Mouse (Mus musculus) urinary bladder, adult 18-20 months (tissue): ENCODE data around the gene Iqcf6.

Experiments used
- DNase-seq, 2 experiments: peaks; one replicate each; pipeline ENCODE4 v3.0.0; 2022; ENCODE audit warnings: low spot score in 2 of 2, mixed read lengths in 2 of 2

The Iqcf6 gene

DNA sequence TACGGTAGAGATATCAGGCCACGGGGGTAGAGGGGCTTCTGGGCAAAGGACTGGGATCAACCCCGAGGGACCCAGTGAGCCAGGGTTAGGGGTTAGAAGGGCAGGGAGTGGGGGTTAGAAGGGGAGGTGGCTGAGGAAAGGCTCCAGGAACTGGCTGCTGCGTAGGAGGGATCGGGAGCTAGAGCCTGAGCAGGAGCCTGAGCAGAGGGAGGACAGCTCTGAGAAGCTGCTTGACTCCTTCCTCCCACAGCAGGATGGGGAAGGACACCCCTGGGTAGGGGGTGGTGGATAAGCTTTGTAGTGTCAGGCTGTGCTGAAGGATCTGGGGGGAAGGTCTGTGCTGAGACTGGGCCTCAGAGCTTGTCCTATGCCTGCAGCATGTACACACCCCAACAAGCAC lies 30.4 kb downstream of the Iqcf6 start:
- DNase-seq = no peak

DNA sequence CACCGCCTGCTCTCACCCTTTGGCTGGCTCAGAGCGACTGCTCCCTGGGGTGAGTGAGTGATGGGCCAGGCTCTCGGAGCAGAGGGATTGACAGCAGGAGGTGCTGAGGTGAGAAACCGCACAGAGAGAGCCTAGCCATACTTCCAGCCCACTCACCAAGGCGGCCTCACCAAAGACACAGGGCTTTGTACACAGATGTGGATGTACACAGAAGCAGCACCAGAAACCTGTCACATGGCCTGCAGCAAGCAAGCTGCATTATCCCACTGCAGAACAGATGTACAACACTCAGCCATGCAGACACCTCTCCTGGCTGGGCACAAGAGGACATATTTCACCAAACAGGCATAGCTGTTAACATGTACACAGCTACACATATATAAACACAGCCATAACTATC lies 31.2 kb downstream of the Iqcf6 start:
- no peak for DNase-seq

DNA sequence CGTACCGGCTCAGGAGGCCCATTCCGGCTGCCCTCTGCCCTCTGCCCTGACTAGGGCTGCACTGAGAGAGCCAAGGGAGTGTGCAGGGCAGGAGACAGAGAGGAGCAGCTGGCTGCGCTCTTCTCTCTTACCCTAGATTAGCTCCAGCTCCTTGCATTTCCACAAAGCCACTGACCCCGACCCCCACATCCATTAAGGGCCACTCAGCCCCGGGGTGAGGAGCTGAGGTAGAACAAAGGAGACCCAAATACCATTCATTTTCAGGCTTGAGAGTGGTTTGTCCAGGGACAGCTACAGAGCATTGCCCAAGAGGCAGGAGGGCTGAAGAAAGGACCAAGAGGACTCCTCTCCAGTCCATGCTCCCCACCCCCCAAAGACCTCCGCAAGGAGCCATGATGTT lies 33.1 kb downstream of the Iqcf6 start:
- DNase-seq = no peak

DNA sequence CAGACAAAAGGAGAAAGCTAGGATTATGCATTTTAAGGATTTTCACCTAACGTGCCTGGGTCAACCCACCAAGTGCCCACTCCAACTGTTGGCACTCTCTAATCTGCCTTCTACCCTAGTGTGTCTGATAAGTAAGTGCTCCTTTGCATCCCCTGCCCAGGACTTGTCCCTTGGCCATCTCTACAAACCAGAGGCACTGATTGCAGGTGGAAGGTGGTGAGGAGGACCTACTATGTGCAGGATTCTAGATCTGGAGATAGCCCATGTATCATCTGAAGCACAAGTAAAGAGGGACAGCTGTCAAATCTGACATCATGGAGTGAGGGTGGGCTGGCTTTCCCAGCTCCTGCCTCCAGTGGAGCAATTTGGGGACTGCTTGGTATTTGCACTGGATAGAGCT lies 33.6 kb downstream of the Iqcf6 start:
- no peak for DNase-seq

DNA sequence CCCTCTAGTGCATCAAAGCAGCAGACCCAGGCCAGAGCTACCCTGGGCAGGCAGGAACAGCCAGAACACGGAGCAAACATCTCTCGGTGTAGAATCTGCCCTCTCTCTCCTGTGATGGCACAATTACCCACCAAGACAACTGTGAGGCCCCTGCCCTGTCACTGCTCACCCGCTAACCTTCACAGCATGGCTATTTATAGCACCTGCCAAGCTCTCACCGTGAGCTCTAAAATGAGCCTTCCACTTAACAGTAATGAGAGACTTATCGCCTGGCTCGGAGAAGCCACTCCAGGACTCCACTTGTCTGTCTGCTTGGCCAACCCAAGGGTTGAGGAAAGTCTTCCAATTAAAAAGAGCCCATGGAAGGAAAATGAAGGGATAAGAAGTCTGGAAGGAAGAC lies 36.8 kb downstream of the Iqcf6 start:
- no peak for DNase-seq

DNA sequence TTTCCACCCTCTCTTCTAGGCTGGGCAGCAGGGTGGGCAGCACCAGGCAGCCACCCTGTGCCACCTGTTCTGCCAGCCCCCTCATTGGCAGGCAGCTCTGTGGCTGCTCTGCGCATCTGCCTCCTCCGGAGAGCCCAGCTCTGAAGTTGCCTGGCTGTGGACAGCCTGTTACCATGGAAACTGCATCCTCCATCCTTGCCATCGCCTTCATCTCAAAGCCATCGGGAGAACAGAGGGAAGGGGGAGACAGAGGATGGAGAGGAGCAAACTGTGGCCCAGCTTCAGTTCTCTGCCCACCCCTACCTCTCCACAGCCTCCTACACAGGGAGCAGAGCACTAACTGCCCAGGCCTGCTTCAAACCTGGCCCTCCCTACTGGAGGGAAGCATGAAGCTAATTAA lies 38.1 kb downstream of the Iqcf6 start:
- DNase-seq = no peak

DNA sequence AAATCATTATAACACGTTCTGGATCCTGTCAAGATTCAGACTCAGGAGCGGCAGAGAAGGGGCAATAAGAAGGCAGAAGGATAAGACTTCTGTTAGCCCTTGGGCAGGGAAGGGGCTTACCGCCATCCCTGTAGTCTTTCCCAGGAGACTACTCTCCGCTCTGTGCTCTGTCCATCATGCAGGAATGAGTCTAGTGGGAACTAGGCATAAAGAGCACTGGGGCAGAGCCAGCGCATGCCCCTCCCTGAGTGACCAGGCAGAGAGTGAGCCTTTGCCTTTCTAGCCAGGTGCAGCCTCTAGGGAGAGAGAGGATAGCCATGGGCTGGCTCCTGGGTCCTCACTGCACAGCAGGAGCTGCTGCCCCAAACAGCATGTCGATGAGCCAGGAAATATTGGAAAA lies 38.5 kb downstream of the Iqcf6 start:
- DNase-seq = no peak

DNA sequence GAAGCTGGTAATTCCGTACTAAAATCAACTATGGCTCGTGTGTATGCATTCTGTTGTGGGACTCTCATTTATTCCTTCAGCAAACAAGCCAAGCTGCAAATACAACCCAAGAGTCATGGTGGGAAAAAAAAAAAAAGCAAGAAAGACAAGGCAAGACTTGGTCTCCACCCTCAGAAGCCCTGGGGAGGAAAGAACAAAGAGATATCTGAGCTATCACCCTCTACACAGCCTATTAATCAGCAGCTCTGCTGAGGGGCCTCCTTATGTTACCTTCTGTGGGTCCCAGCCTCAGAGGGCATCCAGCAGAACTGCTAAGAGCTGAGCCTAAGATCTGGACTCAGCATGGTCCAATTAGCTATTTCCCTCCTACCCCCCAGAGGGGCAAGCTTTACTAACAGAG lies 47.5 kb downstream of the Iqcf6 start:
- DNase-seq = no peak

DNA sequence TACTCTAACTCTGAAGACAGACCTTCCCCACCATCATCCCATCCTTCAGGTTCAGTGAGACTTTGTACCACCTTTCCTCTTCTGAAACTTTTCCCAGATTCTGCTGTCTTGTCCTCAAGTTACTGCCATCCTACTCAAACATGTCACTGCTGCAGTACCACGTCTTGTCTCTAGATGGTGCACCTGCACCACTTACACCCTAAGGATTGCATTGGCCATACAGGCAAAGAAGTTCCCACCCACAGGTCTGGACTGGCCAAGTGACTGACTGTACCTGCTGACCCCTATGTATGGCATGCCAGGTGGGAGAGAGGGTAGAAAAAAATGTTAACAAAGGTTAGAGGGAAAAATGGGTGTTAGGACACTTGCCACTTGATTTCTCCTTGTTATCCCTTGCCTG lies 49.1 kb downstream of the Iqcf6 start:
- peak; percentile 62 to 72 for DNase-seq

DNA sequence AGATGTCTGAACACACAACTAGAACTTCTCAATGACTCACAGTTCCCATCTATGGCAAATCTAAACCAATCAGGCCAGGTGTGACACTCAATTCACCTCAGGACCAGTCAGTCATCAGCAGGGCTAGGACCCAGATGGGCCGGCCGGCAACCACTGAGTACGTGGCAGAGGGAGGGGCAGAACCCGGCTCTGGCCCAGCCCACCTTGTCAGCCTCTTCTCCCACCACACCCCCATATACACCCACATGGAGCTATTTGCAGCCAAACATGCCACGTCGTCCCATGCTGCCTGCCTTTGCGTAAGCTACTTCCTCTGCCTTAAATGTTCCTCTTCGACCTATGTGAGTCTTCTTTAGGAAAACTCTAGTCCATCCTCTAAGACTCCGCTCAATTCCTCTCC lies 49.6 kb downstream of the Iqcf6 start:
- DNase-seq = no peak

DNA sequence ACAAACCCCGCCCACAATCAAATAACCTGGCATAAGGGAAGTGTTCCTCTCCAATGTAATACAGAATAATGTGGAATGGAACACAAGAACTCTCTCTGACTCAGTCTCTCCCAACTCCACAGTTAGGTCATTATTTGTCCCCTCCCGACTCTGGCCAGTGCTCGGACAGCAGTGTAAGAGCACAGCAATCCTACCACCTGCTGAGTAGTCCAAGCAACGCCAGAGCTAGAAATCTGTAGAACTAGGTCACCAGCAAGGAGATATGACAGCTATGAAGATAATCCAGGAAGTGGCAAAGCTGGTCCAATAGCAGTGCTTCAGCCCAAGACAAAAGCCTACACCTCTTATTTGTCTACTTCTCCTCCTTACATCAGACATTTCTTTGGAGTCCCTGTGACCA lies 50.2 kb downstream of the Iqcf6 start:
- no peak for DNase-seq
